Mouse (Mus musculus): ENCODE measurements around the gene Rgl3. TPM values are rescaled to one million over a fixed set of nuclear protein-coding genes. Genes with fewer than 3 reads are reported as not detected.

Rgl3 gene
- total RNA-seq, 2 experiments from 2014 or later = 1.8 to 2.0 TPM

GRCm38 (mm10) chr9:21954635-21955034, 34.6 kb downstream of the Rgl3 start:
- intact Hi-C loops (cut with DNase I) = no loop called here

GRCm38 (mm10) chr9:21953600-21953999, 35.6 kb downstream of the Rgl3 start:
- peak; percentile 71 to 91 for DNase-seq (ENCODE audit: low spot score in 2 of 2)
- intact Hi-C loops (cut with DNase I) = loop anchor here (2.0 kb wide), 1 partner anchor 15 kb away; no protein-coding TSS in a partner anchor

More at GRCm38 (mm10) chr9:21954635-21955034, 34.6 kb downstream of the Rgl3 start:
- DNase-seq (ENCODE audit: low spot score in 2 of 2) = no peak

- intact Hi-C loops (cut with DNase I) = loop anchor here (2.0 kb wide), 1 partner anchor 13 kb away; no protein-coding TSS in a partner anchor
- DNase-seq (ENCODE audit: low spot score in 2 of 2) = no peak
Observed at GRCm38 (mm10) chr9:21951977-21952376, 37.3 kb downstream of the Rgl3 start.

GRCm38 (mm10) chr9:21950322-21950721, 38.9 kb downstream of the Rgl3 start:
- intact Hi-C loops (cut with DNase I) = no loop called here
- DNase-seq (ENCODE audit: low spot score in 2 of 2) = no peak

- peak in 1 of 2 experiments; percentile 60 for DNase-seq (ENCODE audit: low spot score in 2 of 2)
- intact Hi-C loops (cut with DNase I) = no loop called here
Observed at GRCm38 (mm10) chr9:21948790-21949189, 40.5 kb downstream of the Rgl3 start.

- no peak for DNase-seq (ENCODE audit: low spot score in 2 of 2)
- intact Hi-C loops (cut with DNase I) = no loop called here
Observed at GRCm38 (mm10) chr9:21948146-21948545, 41.1 kb downstream of the Rgl3 start.

- DNase-seq (ENCODE audit: low spot score in 2 of 2) = no peak
- intact Hi-C loops (cut with DNase I) = no loop called here
Observed at GRCm38 (mm10) chr9:21947540-21948130, 41.6 kb downstream of the Rgl3 start.

- intact Hi-C loops (cut with DNase I) = no loop called here
- DNase-seq (ENCODE audit: low spot score in 2 of 2) = no peak
Observed at GRCm38 (mm10) chr9:21944267-21944666, 45.0 kb downstream of the Rgl3 start.

GRCm38 (mm10) chr9:21943638-21944037, 45.6 kb downstream of the Rgl3 start:
- DNase-seq (ENCODE audit: low spot score in 2 of 2) = no peak
- intact Hi-C loops (cut with DNase I) = no loop called here

- no peak for DNase-seq (ENCODE audit: low spot score in 2 of 2)
- intact Hi-C loops (cut with DNase I) = no loop called here
Observed at GRCm38 (mm10) chr9:21943046-21943445, 46.2 kb downstream of the Rgl3 start.

GRCm38 (mm10) chr9:21938234-21938855, 50.9 kb downstream of the Rgl3 start:
- intact Hi-C loops (cut with DNase I) = loop anchor here (2.0 kb wide), 1 partner anchor 14 kb away; no protein-coding TSS in a partner anchor
- DNase-seq (ENCODE audit: low spot score in 2 of 2) = no peak

GRCm38 (mm10) chr9:21937711-21938175, 51.5 kb downstream of the Rgl3 start:
- DNase-seq (ENCODE audit: low spot score in 2 of 2) = peak in 1 of 2 experiments; percentile 73
- intact Hi-C loops (cut with DNase I) = loop anchor here (2.0 kb wide), 1 partner anchor 15 kb away; no protein-coding TSS in a partner anchor

GRCm38 (mm10) chr9:21936692-21937570, 52.3 kb downstream of the Rgl3 start, which contains the start of gene Plppr2:
TSS of gene Plppr2 (plus strand) at chr9:21937033.
- intact Hi-C loops (cut with DNase I) = no loop called here

GRCm38 (mm10) chr9:21935466-21936131, 53.6 kb downstream of the Rgl3 start:
- intact Hi-C loops (cut with DNase I) = no loop called here
- DNase-seq (ENCODE audit: low spot score in 2 of 2) = no peak

More at GRCm38 (mm10) chr9:21936692-21937570, 52.3 kb downstream of the Rgl3 start, which contains the start of gene Plppr2:
- peak; percentile 95 to 99 for DNase-seq (ENCODE audit: low spot score in 2 of 2)

- intact Hi-C loops (cut with DNase I) = no loop called here
- DNase-seq (ENCODE audit: low spot score in 2 of 2) = no peak
Observed at GRCm38 (mm10) chr9:21934021-21934420, 55.2 kb downstream of the Rgl3 start.

- no peak for DNase-seq (ENCODE audit: low spot score in 2 of 2)
- intact Hi-C loops (cut with DNase I) = no loop called here
Observed at GRCm38 (mm10) chr9:21932445-21933137, 56.7 kb downstream of the Rgl3 start.

- DNase-seq (ENCODE audit: low spot score in 2 of 2) = no peak
Observed at GRCm38 (mm10) chr9:21932006-21932405, 57.2 kb downstream of the Rgl3 start.

GRCm38 (mm10) chr9:21929208-21929607, 60.0 kb downstream of the Rgl3 start:
- intact Hi-C loops (cut with DNase I) = no loop called here
- no peak for DNase-seq (ENCODE audit: low spot score in 2 of 2)

More at GRCm38 (mm10) chr9:21932006-21932405, 57.2 kb downstream of the Rgl3 start:
- intact Hi-C loops (cut with DNase I) = no loop called here
